Mouse (Mus musculus) liver, postnatal 0 days (tissue): ENCODE data around the gene Ncbp1. TPM values are rescaled to one million over a fixed set of nuclear protein-coding genes. Genes with fewer than 3 reads are reported as not detected.

Experiments
- ATAC-seq: fragments of 200-750 bp; cut with Nextera tagmentation; 2 replicates; pipeline ENCODE4 v1.8.0; 2017; ENCODE audit warnings: mild to moderate bottlenecking, moderate library complexity
- DNase-seq: peaks from one replicate; pipeline ENCODE4 v3.0.0-alpha.2; 2016
- H3K27ac ChIP-seq: fragments of 300-500 bp; sonication (generic); 2 replicates; pipeline ENCODE4 v1.5.1; 2014; ENCODE audit warnings: antibody characterized with exemption, moderate library complexity, mild to moderate bottlenecking, low read depth
- H3K27me3 ChIP-seq: fragments of 300-500 bp; sonication (generic); 2 replicates; pipeline ENCODE4 v1.6.1; 2014; ENCODE audit warnings: low read length, control low read depth, mixed read lengths; ENCODE audit not compliant: insufficient read depth
- H3K36me3 ChIP-seq: fragments of 300-500 bp; sonication (generic); replicated peaks from 2 replicates; pipeline ENCODE4 v1.6.1; 2014; ENCODE audit warnings: mild to moderate bottlenecking, control low read depth, low read length, moderate library complexity, mixed read lengths; ENCODE audit not compliant: insufficient read depth
- H3K4me1 ChIP-seq: fragments of 300-500 bp; sonication (generic); 2 replicates; pipeline ENCODE4 v1.6.1; 2014; ENCODE audit warnings: antibody characterized with exemption, mild to moderate bottlenecking, control low read depth; ENCODE audit not compliant: insufficient read depth
- H3K4me2 ChIP-seq: fragments of 300-500 bp; sonication (generic); 2 replicates; pipeline ENCODE4 v1.6.1; 2014; ENCODE audit warnings: low read depth, mild to moderate bottlenecking, low read length, moderate library complexity, mixed read lengths
- H3K4me3 ChIP-seq: fragments of 300-500 bp; sonication (generic); 2 replicates; pipeline ENCODE4 v1.5.1; 2014; ENCODE audit warnings: low read depth, low read length
- H3K9ac ChIP-seq: fragments of 300-500 bp; sonication (generic); replicated peaks from 2 replicates; pipeline ENCODE4 v1.6.1; 2014; ENCODE audit warnings: mild to moderate bottlenecking, moderate library complexity
- H3K9me3 ChIP-seq: fragments of 300-500 bp; sonication (generic); 2 replicates; pipeline ENCODE4 v1.6.1; 2016; ENCODE audit warnings: mild to moderate bottlenecking, control low read depth, low read length, mixed read lengths
- CTCF ChIP-seq: sonication (generic); IDR thresholded peaks from 2 replicates; pipeline ENCODE4 v1.5.1; 2016; ENCODE audit warnings: antibody characterized with exemption, low read depth
- EP300 ChIP-seq: IDR thresholded peaks from 2 replicates; pipeline ENCODE4 v1.6.1; 2016; ENCODE audit warnings: antibody characterized with exemption, low read depth, mild to moderate bottlenecking
- WGBS: fragments of 180-500 bp; shearing (Covaris S2); extraction: QIAGEN DNeasy Blood & Tissue Kit; methylation state at CpG from one replicate; pipeline ENCODE4 v1.1.7; 2014; ENCODE audit not compliant: insufficient replicate concordance; 5-methylcytosine and 5-hydroxymethylcytosine counted together
- polyA plus RNA-seq: library from polyadenylated mRNA; unstranded; fragments of >200 nt; fragmentation: Nextera tagmentation; extraction: Ambion mirVana; gene quantifications from 2 replicates; pipeline ENCODE4 v1.2.1, GENCODE M21; 2015

Ncbp1 gene
- polyA plus RNA-seq, 1 experiment from 2014 or later = 19.6 TPM

DNA sequence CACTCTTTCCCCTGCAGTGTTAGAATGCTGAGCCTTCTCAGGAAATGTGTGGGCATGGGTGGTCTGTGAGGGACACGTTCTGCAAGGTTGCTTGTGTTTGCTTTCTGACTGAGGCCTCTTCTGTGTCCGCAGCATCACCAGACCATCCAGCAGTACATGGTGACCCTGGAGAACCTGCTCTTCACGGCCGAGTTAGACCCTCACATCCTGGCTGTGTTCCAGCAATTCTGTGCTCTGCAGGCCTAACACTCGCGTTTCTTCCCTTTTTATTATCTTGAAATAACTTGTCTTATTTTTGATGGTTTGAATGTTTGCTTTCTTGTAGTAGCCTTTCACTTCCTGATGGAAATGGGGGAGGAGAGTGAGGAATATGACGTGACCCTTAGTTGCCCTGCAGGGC, 33.3 kb downstream of the Ncbp1 start:
- no peaks in the 10 kb centered on the region for H3K9me3 ChIP-seq
- WGBS = 75% methylated on average over 7 of the region's 7 CpGs
- H3K27me3 ChIP-seq = no peaks in the 10 kb centered on the region
- TF ChIP-seq EP300 (no peak), CTCF (no peak)
- no peaks in the 10 kb centered on the region for H3K4me1 ChIP-seq
- DNase-seq = no peak
- H3K36me3 ChIP-seq = peaks cover 80% of the 10 kb centered on the region
- ATAC-seq = no peak
- H3K4me2 ChIP-seq = no peak overlapping the region
- no peak overlapping the region for H3K4me3 ChIP-seq
- no peak overlapping the region for H3K9ac ChIP-seq
- H3K27ac ChIP-seq = no peak overlapping the region

DNA sequence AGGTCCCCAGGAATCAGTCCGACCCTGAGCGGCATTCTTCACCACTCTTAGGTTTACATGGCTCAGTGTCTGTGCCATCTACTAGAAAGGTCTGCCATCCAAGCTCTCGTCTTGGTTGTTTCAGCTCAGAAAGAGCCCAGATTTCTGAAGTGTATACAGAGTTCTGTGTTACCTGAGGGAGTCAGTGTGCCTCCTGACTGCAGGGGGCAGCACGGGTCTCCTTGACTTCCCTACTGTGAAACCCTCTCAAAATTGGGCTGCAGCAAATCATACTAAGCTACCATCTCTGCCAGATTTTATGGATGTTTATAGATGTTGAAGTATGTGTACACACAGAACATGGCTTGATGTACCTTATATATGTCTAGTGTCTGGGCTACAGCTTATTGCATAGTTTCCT, 37.9 kb downstream of the Ncbp1 start:
- H3K9me3 ChIP-seq = no peaks in the 10 kb centered on the region
- H3K36me3 ChIP-seq = peaks cover 54% of the 10 kb centered on the region
- TF ChIP-seq CTCF (peak; percentile 28), EP300 (no peak)
- WGBS = 73% methylated on average over 4 of the region's 4 CpGs
- H3K27ac ChIP-seq = no peak overlapping the region
- no peak for DNase-seq
- ATAC-seq = no peak
- H3K4me2 ChIP-seq = no peak overlapping the region
- H3K9ac ChIP-seq = no peak overlapping the region
- no peaks in the 10 kb centered on the region for H3K27me3 ChIP-seq
- no peaks in the 10 kb centered on the region for H3K4me1 ChIP-seq
- H3K4me3 ChIP-seq = no peak overlapping the region

DNA sequence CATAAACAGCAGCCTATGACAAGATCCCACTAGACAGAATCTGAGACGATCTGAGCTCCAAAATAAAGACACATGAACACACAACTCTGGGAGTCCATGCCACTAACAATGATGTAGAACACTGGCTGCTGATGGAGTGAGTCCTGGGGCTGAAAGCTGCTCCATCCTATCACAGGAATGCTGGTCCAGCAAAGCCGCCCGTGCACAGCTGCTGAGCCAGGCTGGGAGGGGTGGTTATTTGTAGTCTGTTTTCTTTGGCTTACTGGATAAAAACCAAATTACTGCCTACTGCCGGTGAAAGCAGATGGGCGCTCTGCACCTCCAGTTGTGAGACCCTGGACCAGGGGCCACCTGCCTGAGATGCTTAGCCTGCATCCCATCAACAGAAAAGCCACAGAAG, 38.6 kb downstream of the Ncbp1 start:
- no peaks in the 10 kb centered on the region for H3K27me3 ChIP-seq
- H3K4me1 ChIP-seq = no peaks in the 10 kb centered on the region
- 86% methylated on average over 5 of the region's 5 CpGs for WGBS
- ATAC-seq (no peak), DNase-seq (no peak)
- TF ChIP-seq CTCF = no peak
- no peak for TF ChIP-seq EP300
- no peak overlapping the region for H3K9ac ChIP-seq
- H3K9me3 ChIP-seq = no peaks in the 10 kb centered on the region
- H3K36me3 ChIP-seq = peaks cover 57% of the 10 kb centered on the region
- no peak overlapping the region for H3K4me3 ChIP-seq
- no peak overlapping the region for H3K27ac ChIP-seq
- H3K4me2 ChIP-seq = no peak overlapping the region

GRCm38 (mm10) chr4:46177496-46177895, 39.1 kb downstream of the Ncbp1 start:
- Histone ChIP-seq H3K9me3 (no peaks in the 10 kb centered on the region), H3K4me1 (no peaks in the 10 kb centered on the region), H3K27me3 (no peaks in the 10 kb centered on the region), H3K4me3 (no peak overlapping the region), H3K9ac (no peak overlapping the region), H3K4me2 (no peak overlapping the region), H3K36me3 (peaks cover 59% of the 10 kb centered on the region), H3K27ac (no peak overlapping the region)
- DNase-seq (no peak), ATAC-seq (no peak)
- WGBS = 87% methylated on average over 7 of the region's 7 CpGs
- TF ChIP-seq EP300 (no peak), CTCF (no peak)

DNA sequence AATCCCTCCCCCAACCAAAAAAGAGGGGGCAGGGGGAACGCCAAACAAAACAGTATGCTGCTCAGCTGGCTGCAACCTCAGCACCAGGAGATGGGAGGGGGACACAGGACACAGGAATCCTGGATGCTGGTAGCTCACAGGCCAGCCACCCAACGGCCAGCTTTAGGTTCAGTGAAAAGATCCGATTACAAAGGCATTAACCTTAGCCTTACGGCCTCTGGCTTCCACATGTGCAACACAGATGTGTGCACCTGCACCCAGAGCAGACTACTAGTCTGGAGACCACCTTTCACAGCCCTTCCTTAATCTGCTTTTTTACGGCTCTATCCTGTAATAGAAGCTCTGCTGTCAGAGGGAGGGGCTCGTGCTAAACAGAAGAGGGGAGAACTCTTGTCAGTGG, 42.8 kb downstream of the Ncbp1 start:
- H3K9ac ChIP-seq = no peak overlapping the region
- no peaks in the 10 kb centered on the region for H3K4me1 ChIP-seq
- H3K36me3 ChIP-seq = peaks cover 60% of the 10 kb centered on the region
- TF ChIP-seq EP300 = no peak
- TF ChIP-seq CTCF = no peak
- ATAC-seq (no peak), DNase-seq (no peak)
- H3K27me3 ChIP-seq = no peaks in the 10 kb centered on the region
- H3K4me3 ChIP-seq = no peak overlapping the region
- H3K27ac ChIP-seq = no peak overlapping the region
- H3K4me2 ChIP-seq = no peak overlapping the region
- no peaks in the 10 kb centered on the region for H3K9me3 ChIP-seq
- 79% methylated on average over 6 of the region's 6 CpGs for WGBS

GRCm38 (mm10) chr4:46182181-46182580, 43.8 kb downstream of the Ncbp1 start:
- H3K27ac ChIP-seq = no peak overlapping the region
- no peaks in the 10 kb centered on the region for H3K27me3 ChIP-seq
- no peak overlapping the region for H3K9ac ChIP-seq
- TF ChIP-seq EP300 (no peak), CTCF (no peak)
- no peaks in the 10 kb centered on the region for H3K4me1 ChIP-seq
- H3K9me3 ChIP-seq = no peaks in the 10 kb centered on the region
- DNase-seq (no peak), ATAC-seq (no peak)
- H3K4me2 ChIP-seq = no peak overlapping the region
- 88% methylated on average over 7 of the region's 7 CpGs for WGBS
- H3K36me3 ChIP-seq = peaks cover 53% of the 10 kb centered on the region
- H3K4me3 ChIP-seq = no peak overlapping the region

GRCm38 (mm10) chr4:46185423-46185822, 47.0 kb downstream of the Ncbp1 start:
- ATAC-seq (0 out of 2 replicates have a peak, but pooled peaks have one; percentile 29), DNase-seq (no peak)
- WGBS = 77% methylated on average over 8 of the region's 8 CpGs
- Histone ChIP-seq H3K4me2 (no peak overlapping the region), H3K27me3 (no peaks in the 10 kb centered on the region), H3K27ac (no peak overlapping the region), H3K4me1 (no peaks in the 10 kb centered on the region), H3K36me3 (peaks cover 63% of the 10 kb centered on the region), H3K9ac (no peak overlapping the region), H3K4me3 (no peak overlapping the region), H3K9me3 (no peaks in the 10 kb centered on the region)
- TF ChIP-seq EP300 = no peak
- TF ChIP-seq CTCF = no peak
